Mouse (Mus musculus) liver, embryonic 13.5 days (tissue): Measurements from ENCODE around the gene Chfr. TPM values are rescaled to one million over a fixed set of nuclear protein-coding genes. Genes with fewer than 3 reads are reported as not detected.
"Not testable (repeated sequence)": the region's sequence is repeated elsewhere in the genome, so short reads cannot be mapped to it uniquely, and the experiment has no call there.

Experiments
- ATAC-seq: fragments of 200-750 bp; cut with Nextera tagmentation; 2 replicates; pipeline ENCODE4 v1.8.0; 2017; ENCODE audit warnings: low read depth, mild to moderate bottlenecking, moderate number of reproducible peaks, moderate library complexity
- DNase-seq: peaks from one replicate; pipeline ENCODE4 v3.0.0; 2022
- H3K27ac ChIP-seq: fragments of 300-500 bp; sonication (generic); 2 replicates; pipeline ENCODE4 v1.5.1; 2015; ENCODE audit warnings: moderate library complexity, mild to moderate bottlenecking, inconsistent platforms
- H3K27me3 ChIP-seq: fragments of 300-500 bp; sonication (generic); 2 replicates; pipeline ENCODE4 v1.6.1; 2015; ENCODE audit warnings: mild to moderate bottlenecking, inconsistent platforms
- H3K36me3 ChIP-seq: fragments of 300-500 bp; sonication (generic); 2 replicates; pipeline ENCODE4 v1.6.1; 2015; ENCODE audit warnings: mild to moderate bottlenecking, inconsistent platforms
- H3K4me1 ChIP-seq: fragments of 300-500 bp; sonication (generic); replicated peaks from 2 replicates; pipeline ENCODE4 v1.6.1; 2015; ENCODE audit warnings: inconsistent platforms
- H3K4me2 ChIP-seq: fragments of 300-500 bp; sonication (generic); 2 replicates; pipeline ENCODE4 v1.6.1; 2015; ENCODE audit warnings: inconsistent platforms, mild to moderate bottlenecking, moderate library complexity
- H3K4me3 ChIP-seq: fragments of 300-500 bp; sonication (generic); replicated peaks from 2 replicates; pipeline ENCODE4 v1.5.1; 2015; ENCODE audit warnings: mild to moderate bottlenecking, inconsistent platforms
- H3K9ac ChIP-seq: fragments of 300-500 bp; sonication (generic); 2 replicates; pipeline ENCODE4 v1.6.1; 2015; ENCODE audit warnings: mild to moderate bottlenecking, inconsistent platforms
- H3K9me3 ChIP-seq: fragments of 300-500 bp; sonication (generic); replicated peaks from 2 replicates; pipeline ENCODE4 v1.6.1; 2016; ENCODE audit warnings: inconsistent platforms
- WGBS: fragments of 180-500 bp; shearing (Covaris S2); methylation state at CpG from one replicate; pipeline ENCODE4 v1.1.7; 2015; ENCODE audit not compliant: insufficient replicate concordance; 5-methylcytosine and 5-hydroxymethylcytosine counted together
- polyA plus RNA-seq: library from polyadenylated mRNA; unstranded; fragments of >200 nt; fragmentation: Nextera tagmentation; extraction: Ambion mirVana; gene quantifications from 2 replicates; pipeline ENCODE4 v1.2.1, GENCODE M21; 2015

Chfr gene
- polyA plus RNA-seq, 1 experiment from 2014 or later, result 22.2 TPM

- ATAC-seq, result no peak
- 79% methylated on average over 13 of the region's 13 CpGs for WGBS
Measured at GRCm38 (mm10) chr5:110102429-110102828, 33.2 kb upstream of the Chfr start.

GRCm38 (mm10) chr5:110102853-110103625 is 32.6 kb upstream of the Chfr start:
- Histone ChIP-seq H3K27me3 (peaks cover 24% of the 10 kb centered on the region), H3K9me3 (no peaks in the 10 kb centered on the region), H3K36me3 (peaks cover 45% of the 10 kb centered on the region), H3K4me3 (no peak overlapping the region), H3K9ac (no peak overlapping the region), H3K27ac (no peak overlapping the region), H3K4me2 (no peak overlapping the region), H3K4me1 (peaks cover 41% of the 10 kb centered on the region)
- ATAC-seq, result no peak
- DNase-seq, result no peak
- WGBS, result 83% methylated on average over 19 of the region's 19 CpGs

More at GRCm38 (mm10) chr5:110102429-110102828, 33.2 kb upstream of the Chfr start:
- no peak overlapping the region for H3K4me2 ChIP-seq
- H3K36me3 ChIP-seq, result peaks cover 45% of the 10 kb centered on the region
- no peaks in the 10 kb centered on the region for H3K9me3 ChIP-seq
- no peak overlapping the region for H3K27ac ChIP-seq
- H3K9ac ChIP-seq, result no peak overlapping the region
- no peak for DNase-seq
- peaks cover 41% of the 10 kb centered on the region for H3K4me1 ChIP-seq
- H3K27me3 ChIP-seq, result peaks cover 24% of the 10 kb centered on the region
- no peak overlapping the region for H3K4me3 ChIP-seq

GRCm38 (mm10) chr5:110103901-110104615 is 31.6 kb upstream of the Chfr start:
- H3K27ac ChIP-seq, result no peak overlapping the region
- peaks cover 48% of the 10 kb centered on the region for H3K4me1 ChIP-seq
- no peak overlapping the region for H3K9ac ChIP-seq
- peaks cover 19% of the 10 kb centered on the region for H3K27me3 ChIP-seq
- H3K9me3 ChIP-seq, result no peaks in the 10 kb centered on the region
- WGBS, result 86% methylated on average over 27 of the region's 27 CpGs
- no peak overlapping the region for H3K4me2 ChIP-seq
- DNase-seq (no peak), ATAC-seq (no peak)
- peaks cover 45% of the 10 kb centered on the region for H3K36me3 ChIP-seq
- H3K4me3 ChIP-seq, result no peak overlapping the region

- Histone ChIP-seq H3K27ac (no peak overlapping the region), H3K4me2 (no peak overlapping the region), H3K27me3 (peaks cover 19% of the 10 kb centered on the region), H3K9me3 (no peaks in the 10 kb centered on the region), H3K4me3 (no peak overlapping the region), H3K4me1 (peaks cover 51% of the 10 kb centered on the region), H3K9ac (no peak overlapping the region), H3K36me3 (peaks cover 45% of the 10 kb centered on the region)
- ATAC-seq, result no peak
- DNase-seq, result no peak
- 88% methylated on average over 36 of the region's 36 CpGs for WGBS
Measured at GRCm38 (mm10) chr5:110104616-110105380, 30.8 kb upstream of the Chfr start.

- 91% methylated on average over 26 of the region's 26 CpGs for WGBS
- Histone ChIP-seq H3K9me3 (no peaks in the 10 kb centered on the region), H3K4me3 (peak overlapping the region; percentile 83), H3K27ac (no peak overlapping the region), H3K36me3 (peaks cover 45% of the 10 kb centered on the region), H3K4me2 (peak overlapping the region; percentile 96), H3K27me3 (peaks cover 5% of the 10 kb centered on the region; the same call in 1 of the 2 replicates), H3K4me1 (peaks cover 48% of the 10 kb centered on the region), H3K9ac (peak overlapping the region; percentile 84)
- DNase-seq (no peak), ATAC-seq (no peak)
Measured at GRCm38 (mm10) chr5:110106140-110106871, 29.3 kb upstream of the Chfr start.

- H3K9me3 ChIP-seq, result no peaks in the 10 kb centered on the region
- WGBS, result 12% methylated on average over 41 of the region's 41 CpGs
- no peaks in the 10 kb centered on the region for H3K27me3 ChIP-seq
- peaks cover 40% of the 10 kb centered on the region for H3K4me1 ChIP-seq
- peak overlapping the region; percentile 83 for H3K4me3 ChIP-seq
- no peak for ATAC-seq
- H3K9ac ChIP-seq, result peak overlapping the region; percentile 84
- DNase-seq, result no peak
- H3K4me2 ChIP-seq, result peak overlapping the region; percentile 96
- peaks cover 45% of the 10 kb centered on the region for H3K36me3 ChIP-seq
- H3K27ac ChIP-seq, result peak overlapping the region; percentile 94
Measured at GRCm38 (mm10) chr5:110106901-110107564, 28.6 kb upstream of the Chfr start.

- peak within 1 kb of the TSS; percentile 83 for H3K4me3 ChIP-seq
- H3K4me1 ChIP-seq, result peaks cover 37% of the 10 kb centered on the region
- ATAC-seq (peak; percentile 83), DNase-seq (peak; percentile 96)
- H3K4me2 ChIP-seq, result peak within 1 kb of the TSS; percentile 96
- no peaks in the 10 kb centered on the region for H3K9me3 ChIP-seq
- WGBS, result under 1% methylated on average over 71 of the region's 71 CpGs
- H3K9ac ChIP-seq, result peak within 1 kb of the TSS; percentile 84
- peak within 1 kb of the TSS; percentile 94 for H3K27ac ChIP-seq
- H3K36me3 ChIP-seq, result peaks cover 45% of the 10 kb centered on the region
- no peaks in the 10 kb centered on the region for H3K27me3 ChIP-seq
Measured at GRCm38 (mm10) chr5:110107581-110108304, 27.9 kb upstream of the Chfr start, which contains the start of gene Gtpbp6. Gtpbp6 (minus strand) TSS chr5:110108197.

- H3K4me3 ChIP-seq, result peak overlapping the region; percentile 83
- H3K9me3 ChIP-seq, result no peaks in the 10 kb centered on the region
- no peaks in the 10 kb centered on the region for H3K27me3 ChIP-seq
- peak overlapping the region; percentile 94 for H3K27ac ChIP-seq
- no peak for DNase-seq
- peaks cover 37% of the 10 kb centered on the region for H3K4me1 ChIP-seq
- H3K9ac ChIP-seq, result no peak overlapping the region
- ATAC-seq, result no peak
- H3K4me2 ChIP-seq, result peak overlapping the region; percentile 96
- H3K36me3 ChIP-seq, result peaks cover 44% of the 10 kb centered on the region
- WGBS, result under 1% methylated on average over 7 of the region's 7 CpGs
Measured at GRCm38 (mm10) chr5:110108305-110108628, 27.4 kb upstream of the Chfr start.

- peak within 1 kb of the TSS; percentile 96 for H3K4me2 ChIP-seq
- peaks cover 34% of the 10 kb centered on the region for H3K36me3 ChIP-seq
- H3K4me3 ChIP-seq, result peak within 1 kb of the TSS; percentile 70
- H3K9ac ChIP-seq, result peak within 1 kb of the TSS; percentile 76
- H3K9me3 ChIP-seq, result no peaks in the 10 kb centered on the region
- peaks cover 37% of the 10 kb centered on the region for H3K4me1 ChIP-seq
- H3K27me3 ChIP-seq, result no peaks in the 10 kb centered on the region
- ATAC-seq (peak; percentile 34), DNase-seq (peak; percentile 81)
- H3K27ac ChIP-seq, result peak within 1 kb of the TSS; percentile 94
- under 1% methylated on average over 12 of the region's 12 CpGs for WGBS
Measured at GRCm38 (mm10) chr5:110109991-110110441, 25.6 kb upstream of the Chfr start, which contains the start of gene Zfp605. Zfp605 (plus strand) TSS chr5:110110092.

- H3K27me3 ChIP-seq, H3K4me1 ChIP-seq, H3K27ac ChIP-seq, H3K9me3 ChIP-seq, H3K9ac ChIP-seq, H3K4me2 ChIP-seq, H3K4me3 ChIP-seq, ATAC-seq, DNase-seq: not testable (repeated sequence)
- 65% methylated on average over 3 of the region's 3 CpGs for WGBS
- peaks cover 37% of the 10 kb centered on the region for H3K36me3 ChIP-seq
Measured at GRCm38 (mm10) chr5:110122380-110122779, 13.3 kb upstream of the Chfr start.
